Mouse (Mus musculus): ENCODE data around the gene C1qtnf5. TPM values are rescaled to one million over a fixed set of nuclear protein-coding genes. Genes with fewer than 3 reads are reported as not detected.

The C1qtnf5 gene
- polyA plus RNA-seq, 1 experiment from 2014 or later = 3.5 TPM

DNA sequence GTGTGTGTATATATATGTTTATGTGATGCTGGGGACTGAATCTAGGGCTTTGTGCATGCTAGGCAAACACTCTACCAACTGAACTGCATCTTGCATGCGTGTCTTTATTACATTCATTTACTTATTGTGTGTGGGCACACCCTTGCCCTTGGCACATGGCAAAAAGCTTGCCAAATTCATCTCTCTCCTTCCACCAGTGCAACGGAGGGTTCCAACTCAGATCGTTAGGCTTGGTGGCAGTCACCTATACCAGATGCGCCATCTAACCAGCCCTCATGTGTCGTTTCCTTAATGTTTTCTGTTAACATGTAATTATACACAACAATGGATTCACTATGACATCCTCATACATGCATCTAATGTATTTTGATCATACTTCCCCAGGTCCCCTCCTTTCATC lies 24.8 kb upstream of the C1qtnf5 start:
- no peaks in the 10 kb centered on the region for H3K27me3 ChIP-seq (replicated peaks)
- no peak overlapping the region for H3K9ac ChIP-seq
- no peak overlapping the region for H3K4me2 ChIP-seq (replicated peaks)
- no peak overlapping the region for H3K4me3 ChIP-seq (replicated peaks)
- H3K9me3 ChIP-seq = no peaks in the 10 kb centered on the region
- 94% methylated on average over 5 of the region's 5 CpGs for whole genome bisulfite sequencing
- H3K36me3 ChIP-seq = no peaks in the 10 kb centered on the region
- peaks cover 41% of the 10 kb centered on the region for H3K4me1 ChIP-seq (replicated peaks)
- no peak for ATAC-seq
- no peak overlapping the region for H3K27ac ChIP-seq

- Histone ChIP-seq H3K4me1 (replicated peaks) (peaks cover 48% of the 10 kb centered on the region), H3K4me2 (replicated peaks) (peak overlapping the region; percentile 96), H3K27me3 (replicated peaks) (no peaks in the 10 kb centered on the region), H3K9ac (peak overlapping the region; percentile 15; the same call in 1 of the 2 replicates), H3K27ac (peak overlapping the region; percentile 66), H3K36me3 (no peaks in the 10 kb centered on the region), H3K9me3 (no peaks in the 10 kb centered on the region), H3K4me3 (replicated peaks) (peak overlapping the region; percentile 52)
- WGBS = 6% methylated on average over 23 of the region's 23 CpGs
- ATAC-seq = peak; percentile 34; the same call in 1 of the 2 replicates
These were observed 23.5 kb upstream of the C1qtnf5 start for GRCm38 (mm10) chr9:44083392-44084121.

DNA sequence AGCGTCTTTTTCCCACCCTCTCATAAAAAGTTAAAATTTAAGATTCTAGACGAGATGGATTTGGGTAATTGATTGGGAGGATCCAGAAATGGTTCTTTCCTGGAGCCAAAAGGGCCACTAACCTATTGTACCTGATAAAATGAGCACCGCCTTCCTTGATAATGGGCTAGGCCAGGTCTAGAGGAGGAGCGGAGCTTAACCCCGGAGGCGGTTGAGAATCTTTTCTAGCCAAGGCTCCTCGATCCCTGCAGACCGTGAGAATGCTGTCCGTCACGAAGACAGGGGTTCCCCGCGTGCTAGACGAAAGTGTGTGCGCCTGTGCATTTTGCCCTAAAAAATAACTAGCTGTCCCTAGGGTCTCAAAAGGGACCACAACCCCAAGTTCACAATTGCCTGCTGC lies 22.8 kb upstream of the C1qtnf5 start:
- Histone ChIP-seq H3K9ac (peak overlapping the region; percentile 60), H3K4me1 (replicated peaks) (peaks cover 49% of the 10 kb centered on the region), H3K4me3 (replicated peaks) (peak overlapping the region; percentile 52), H3K27me3 (replicated peaks) (no peaks in the 10 kb centered on the region), H3K27ac (peak overlapping the region; percentile 66), H3K4me2 (replicated peaks) (peak overlapping the region; percentile 96), H3K9me3 (no peaks in the 10 kb centered on the region), H3K36me3 (no peaks in the 10 kb centered on the region)
- WGBS = under 1% methylated on average over 14 of the region's 14 CpGs
- ATAC-seq = peak; percentile 46; the same call in 1 of the 2 replicates

GRCm38 (mm10) chr9:44084659-44085229 lies 22.3 kb upstream of the C1qtnf5 start:
- H3K4me2 ChIP-seq (replicated peaks) = peak overlapping the region; percentile 96
- peak; percentile 80 for ATAC-seq
- no peaks in the 10 kb centered on the region for H3K27me3 ChIP-seq (replicated peaks)
- H3K4me3 ChIP-seq (replicated peaks) = peak overlapping the region; percentile 52
- H3K9me3 ChIP-seq = no peaks in the 10 kb centered on the region
- WGBS = 1% methylated on average over 62 of the region's 62 CpGs
- H3K27ac ChIP-seq = peak overlapping the region; percentile 66
- H3K36me3 ChIP-seq = no peaks in the 10 kb centered on the region
- H3K9ac ChIP-seq = peak overlapping the region; percentile 60
- peaks cover 49% of the 10 kb centered on the region for H3K4me1 ChIP-seq (replicated peaks)

- Histone ChIP-seq H3K36me3 (no peaks in the 10 kb centered on the region), H3K4me3 (replicated peaks) (peak overlapping the region; percentile 52), H3K9ac (peak overlapping the region; percentile 60), H3K4me1 (replicated peaks) (peaks cover 49% of the 10 kb centered on the region), H3K27me3 (replicated peaks) (no peaks in the 10 kb centered on the region), H3K9me3 (no peaks in the 10 kb centered on the region), H3K27ac (no peak overlapping the region), H3K4me2 (replicated peaks) (peak overlapping the region; percentile 96)
- 0 out of 2 replicates have a peak, but pooled peaks have one; percentile 13 for ATAC-seq
- WGBS = 4% methylated on average over 10 of the region's 10 CpGs
These were observed 21.8 kb upstream of the C1qtnf5 start for GRCm38 (mm10) chr9:44085276-44085675.

- Histone ChIP-seq H3K9me3 (no peaks in the 10 kb centered on the region), H3K4me3 (replicated peaks) (peak overlapping the region; percentile 52; the same call in 1 of the 2 replicates), H3K4me2 (replicated peaks) (peak overlapping the region; percentile 96), H3K4me1 (replicated peaks) (peaks cover 49% of the 10 kb centered on the region), H3K36me3 (peaks cover under 1% of the 10 kb centered on the region; the same call in 1 of the 2 replicates), H3K27me3 (replicated peaks) (no peaks in the 10 kb centered on the region), H3K9ac (no peak overlapping the region), H3K27ac (no peak overlapping the region)
- WGBS = 75% methylated on average over 15 of the region's 15 CpGs
- no peak for ATAC-seq
These were observed 21.0 kb upstream of the C1qtnf5 start for GRCm38 (mm10) chr9:44085741-44086665.

GRCm38 (mm10) chr9:44086960-44087359 lies 20.1 kb upstream of the C1qtnf5 start:
- Histone ChIP-seq H3K4me1 (replicated peaks) (peaks cover 49% of the 10 kb centered on the region), H3K27ac (no peak overlapping the region), H3K4me3 (replicated peaks) (no peak overlapping the region), H3K27me3 (replicated peaks) (no peaks in the 10 kb centered on the region), H3K4me2 (replicated peaks) (peak overlapping the region; percentile 31), H3K9ac (no peak overlapping the region), H3K36me3 (peaks cover 3% of the 10 kb centered on the region; the same call in 1 of the 2 replicates), H3K9me3 (no peaks in the 10 kb centered on the region)
- no peak for ATAC-seq
- WGBS = 42% methylated on average over 10 of the region's 10 CpGs

- H3K36me3 ChIP-seq = peaks cover 3% of the 10 kb centered on the region; the same call in 1 of the 2 replicates
- WGBS = 9% methylated on average over 15 of the region's 15 CpGs
- H3K27ac ChIP-seq = 0 out of 2 replicates have a peak overlapping the region, but pooled peaks have one; percentile 0
- ATAC-seq = peak; percentile 35; the same call in 1 of the 2 replicates
- H3K27me3 ChIP-seq (replicated peaks) = no peaks in the 10 kb centered on the region
- peaks cover 49% of the 10 kb centered on the region for H3K4me1 ChIP-seq (replicated peaks)
- H3K4me3 ChIP-seq (replicated peaks) = no peak overlapping the region
- peak overlapping the region; percentile 31 for H3K4me2 ChIP-seq (replicated peaks)
- no peaks in the 10 kb centered on the region for H3K9me3 ChIP-seq
- 0 out of 2 replicates have a peak overlapping the region, but pooled peaks have one; percentile 15 for H3K9ac ChIP-seq
These were observed 19.1 kb upstream of the C1qtnf5 start for GRCm38 (mm10) chr9:44087761-44088455.

- ATAC-seq = no peak
- H3K27ac ChIP-seq = 0 out of 2 replicates have a peak overlapping the region, but pooled peaks have one; percentile 27
- H3K4me2 ChIP-seq (replicated peaks) = 0 out of 2 replicates have a peak overlapping the region, but pooled peaks have one; percentile 11
- H3K9me3 ChIP-seq = no peaks in the 10 kb centered on the region
- peaks cover 43% of the 10 kb centered on the region for H3K4me1 ChIP-seq (replicated peaks)
- no peak overlapping the region for H3K9ac ChIP-seq
- 63% methylated on average over 12 of the region's 12 CpGs for WGBS
- H3K36me3 ChIP-seq = peaks cover 3% of the 10 kb centered on the region; the same call in 1 of the 2 replicates
- H3K27me3 ChIP-seq (replicated peaks) = no peaks in the 10 kb centered on the region
- no peak overlapping the region for H3K4me3 ChIP-seq (replicated peaks)
These were observed 18.0 kb upstream of the C1qtnf5 start for GRCm38 (mm10) chr9:44088877-44089608.

DNA sequence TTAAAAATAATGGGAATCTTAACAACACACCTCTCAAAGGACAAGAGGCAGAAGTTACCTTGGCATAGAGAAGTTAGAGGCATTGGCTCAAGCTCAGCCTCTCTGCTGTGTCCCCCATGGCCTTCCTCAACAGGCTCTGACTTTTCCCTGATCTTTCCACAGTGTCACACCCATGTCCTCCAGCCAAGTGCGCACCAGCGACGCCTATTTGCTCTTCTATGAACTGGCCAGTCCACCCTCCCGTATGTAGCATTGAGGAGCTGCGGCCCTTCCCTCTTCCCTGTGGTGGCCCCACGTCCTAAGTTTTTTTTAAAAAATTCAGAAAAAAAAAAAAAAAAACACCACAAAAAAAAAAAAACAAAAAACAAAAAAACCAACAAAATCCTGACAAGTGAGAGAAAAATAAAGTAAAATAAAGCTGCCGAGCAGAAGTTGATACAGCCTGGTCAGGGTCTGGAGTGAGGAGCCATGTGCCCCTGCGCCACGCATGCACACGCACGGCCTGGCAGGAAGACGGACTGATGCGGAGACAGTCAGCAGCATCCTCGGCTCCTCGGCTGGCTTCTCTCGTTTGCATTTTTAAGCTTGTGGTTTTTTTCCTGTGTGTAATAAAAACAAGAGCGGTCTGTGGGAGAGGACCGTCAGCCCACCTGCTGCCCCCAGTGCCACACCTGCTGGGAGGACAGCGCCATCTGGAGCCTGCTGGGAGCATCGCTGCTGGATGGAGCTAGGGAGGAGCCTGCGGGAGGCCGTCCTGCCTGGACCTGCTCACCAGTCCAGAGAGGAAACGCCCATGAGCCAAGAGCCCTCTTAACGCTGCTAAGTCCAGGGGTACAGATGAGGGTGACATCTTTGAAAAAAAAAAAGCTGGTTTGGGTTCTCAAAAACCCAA lies 13.2 kb upstream of the C1qtnf5 start:
- Histone ChIP-seq H3K4me2 (replicated peaks) (no peak overlapping the region; the same call in 1 of the 2 replicates), H3K9me3 (no peaks in the 10 kb centered on the region), H3K27ac (no peak overlapping the region), H3K4me1 (replicated peaks) (peaks cover 17% of the 10 kb centered on the region), H3K27me3 (replicated peaks) (no peaks in the 10 kb centered on the region), H3K9ac (no peak overlapping the region), H3K36me3 (peaks cover 3% of the 10 kb centered on the region; the same call in 1 of the 2 replicates), H3K4me3 (replicated peaks) (no peak overlapping the region)
- peak; percentile 58 for ATAC-seq
- WGBS = 39% methylated on average over 24 of the region's 24 CpGs
